Mouse (Mus musculus) stomach, embryonic 16.5 days (tissue): ENCODE results near the gene Rnf224. TPM values are rescaled to one million over a fixed set of nuclear protein-coding genes. Genes with fewer than 3 reads are reported as not detected.

Experiments used
- ATAC-seq: fragments of 200-750 bp; cut with Nextera tagmentation; 2 replicates; pipeline ENCODE4 v1.8.0; 2017; ENCODE audit warnings: moderate number of reproducible peaks, moderate TSS enrichment; ENCODE audit not compliant: insufficient read depth, low FRiP score
- H3K27ac ChIP-seq: fragments of 300-500 bp; sonication (generic); 2 replicates; pipeline ENCODE4 v1.5.1; 2014; ENCODE audit warnings: low read length
- H3K27me3 ChIP-seq: fragments of 300-500 bp; sonication (generic); 2 replicates; pipeline ENCODE4 v1.6.1; 2014; ENCODE audit warnings: low read length, control low read depth, mixed read lengths; ENCODE audit not compliant: control insufficient read depth, insufficient read depth
- H3K36me3 ChIP-seq: fragments of 300-500 bp; sonication (generic); 2 replicates; pipeline ENCODE4 v1.6.1; 2014; ENCODE audit warnings: low read length; ENCODE audit not compliant: control insufficient read depth, insufficient read depth
- H3K4me1 ChIP-seq: fragments of 300-500 bp; sonication (generic); 2 replicates; pipeline ENCODE4 v1.6.1; 2014; ENCODE audit warnings: low read length, control low read depth, mixed read lengths; ENCODE audit not compliant: control insufficient read depth, insufficient read depth
- H3K4me2 ChIP-seq: fragments of 300-500 bp; sonication (generic); 2 replicates; pipeline ENCODE4 v1.6.1; 2014; ENCODE audit warnings: low read depth, low read length, mixed read lengths
- H3K4me3 ChIP-seq: fragments of 300-500 bp; sonication (generic); replicated peaks from 2 replicates; pipeline ENCODE4 v1.5.1; 2014; ENCODE audit warnings: mild to moderate bottlenecking, low read length
- H3K9ac ChIP-seq: fragments of 300-500 bp; sonication (generic); 2 replicates; pipeline ENCODE4 v1.6.1; 2014; ENCODE audit warnings: low read length
- H3K9me3 ChIP-seq: fragments of 300-500 bp; sonication (generic); replicated peaks from 2 replicates; pipeline ENCODE4 v1.6.1; 2016; ENCODE audit warnings: low read length, control low read depth; ENCODE audit not compliant: control insufficient read depth
- WGBS: fragments of 180-500 bp; shearing (Covaris S2); extraction: QIAGEN DNeasy Blood & Tissue Kit; methylation state at CpG from one replicate; pipeline ENCODE4 v1.1.7; 2014; 5-methylcytosine and 5-hydroxymethylcytosine counted together
- polyA plus RNA-seq: library from polyadenylated mRNA; unstranded; fragments of >200 nt; fragmentation: Nextera tagmentation; extraction: Ambion mirVana; gene quantifications from 2 replicates; pipeline ENCODE4 v1.2.1, GENCODE M21; 2015

The Rnf224 gene
- polyA plus RNA-seq, 1 experiment from 2014 or later = 0.23 TPM

- Histone ChIP-seq H3K4me1 (peaks cover 15% of the 10 kb centered on the region), H3K27me3 (no peaks in the 10 kb centered on the region), H3K4me3 (no peak overlapping the region), H3K4me2 (no peak overlapping the region), H3K36me3 (no peaks in the 10 kb centered on the region), H3K9ac (no peak overlapping the region), H3K27ac (no peak overlapping the region), H3K9me3 (no peaks in the 10 kb centered on the region)
- no peak for ATAC-seq
- WGBS = 60% methylated on average over 23 of the region's 23 CpGs
These were observed 23.2 kb downstream of the Rnf224 start for GRCm38 (mm10) chr2:25213266-25213865.

DNA sequence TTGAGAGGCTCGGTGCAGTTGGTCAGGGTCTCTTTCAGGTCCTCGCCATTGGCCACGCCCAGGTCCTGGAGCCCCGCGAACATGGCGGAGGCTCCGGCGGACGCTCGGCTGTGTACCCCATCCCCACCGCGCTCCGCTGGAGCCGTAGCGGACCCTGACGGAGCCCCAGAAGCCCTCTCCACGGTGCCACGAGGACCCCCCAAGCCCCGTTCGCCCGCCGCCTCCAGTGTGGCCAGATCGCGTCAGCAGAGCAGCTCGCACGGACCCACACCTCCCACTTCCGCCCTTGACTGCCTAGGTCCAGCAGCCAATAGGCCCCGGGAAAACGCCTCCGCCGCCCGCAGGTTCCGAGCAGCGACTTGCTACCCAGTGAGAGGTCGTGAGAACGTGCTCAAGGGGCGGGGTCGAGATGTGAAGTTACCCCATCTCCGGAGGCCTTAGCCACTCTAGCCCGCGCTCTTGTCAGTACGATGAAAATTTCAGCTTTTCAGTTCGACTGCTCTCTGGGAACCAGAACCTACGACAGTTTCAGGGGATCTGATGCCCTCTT is 25.4 kb downstream of the Rnf224 start, which contains the start of gene Nelfb:
Gene Nelfb (minus strand): TSS at position 369 of the 550 bp plus-strand sequence.
- Histone ChIP-seq H3K4me1 (peaks cover 17% of the 10 kb centered on the region), H3K36me3 (0 out of 2 replicates have a peak, but pooled peaks cover 4% of the 10 kb centered on the region), H3K9ac (peak within 1 kb of the TSS; percentile 97), H3K27ac (peak within 1 kb of the TSS; percentile 81), H3K4me2 (peak within 1 kb of the TSS; percentile 89), H3K27me3 (no peaks in the 10 kb centered on the region), H3K9me3 (no peaks in the 10 kb centered on the region), H3K4me3 (peak within 1 kb of the TSS; percentile 92)
- WGBS = under 1% methylated on average over 44 of the region's 44 CpGs
- peak; percentile 91 for ATAC-seq

DNA sequence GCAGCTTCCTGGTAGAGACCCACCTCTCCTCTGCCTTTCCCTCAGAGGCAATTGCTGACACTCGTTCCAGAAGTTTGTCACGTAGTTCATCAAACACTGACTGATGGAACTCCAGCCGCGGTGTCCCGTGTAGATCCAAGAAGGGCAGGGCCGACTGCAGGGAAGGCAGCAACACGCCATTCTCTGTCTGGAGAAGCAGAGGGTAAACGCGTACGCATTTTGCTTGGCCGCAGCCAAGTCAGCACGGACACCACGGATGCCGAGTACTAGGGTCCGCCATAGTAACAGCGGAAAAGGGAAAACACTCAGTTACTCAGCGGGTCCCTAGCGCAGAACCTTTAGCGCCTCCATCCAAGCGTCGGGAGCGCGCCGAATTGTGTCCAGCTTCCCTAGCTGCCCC is 25.9 kb downstream of the Rnf224 start:
- H3K4me3 ChIP-seq = peak overlapping the region; percentile 92
- H3K36me3 ChIP-seq = 0 out of 2 replicates have a peak, but pooled peaks cover 4% of the 10 kb centered on the region
- H3K9me3 ChIP-seq = no peaks in the 10 kb centered on the region
- ATAC-seq = peak; percentile 18; the same call in 1 of the 2 replicates
- H3K27me3 ChIP-seq = no peaks in the 10 kb centered on the region
- H3K4me2 ChIP-seq = peak overlapping the region; percentile 89
- peak overlapping the region; percentile 97 for H3K9ac ChIP-seq
- H3K27ac ChIP-seq = peak overlapping the region; percentile 81
- WGBS = under 1% methylated on average over 24 of the region's 24 CpGs
- peaks cover 17% of the 10 kb centered on the region for H3K4me1 ChIP-seq

DNA sequence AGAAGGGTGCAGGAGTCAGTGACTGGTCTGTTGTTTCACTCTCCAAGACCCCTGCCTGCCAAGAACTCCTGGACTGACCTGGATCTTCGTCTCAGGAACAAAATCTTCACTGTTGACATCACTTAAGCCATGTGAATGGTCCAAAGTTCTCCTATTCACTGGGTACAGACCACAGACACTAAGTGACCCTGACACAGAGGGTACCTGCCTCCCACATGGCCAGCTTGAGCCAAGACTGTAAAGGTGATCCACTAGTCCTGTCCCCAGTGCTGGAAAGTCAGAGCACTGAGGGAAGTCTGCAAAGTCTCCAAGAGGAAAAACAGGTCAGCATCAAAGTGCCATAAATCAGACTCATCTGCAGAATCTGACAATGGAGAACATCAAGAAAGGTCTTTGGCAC is 29.0 kb downstream of the Rnf224 start:
- H3K27me3 ChIP-seq = no peaks in the 10 kb centered on the region
- H3K4me1 ChIP-seq = peaks cover 17% of the 10 kb centered on the region
- H3K9me3 ChIP-seq = no peaks in the 10 kb centered on the region
- ATAC-seq = no peak
- H3K27ac ChIP-seq = no peak overlapping the region
- peaks cover 9% of the 10 kb centered on the region; the same call in 1 of the 2 replicates for H3K36me3 ChIP-seq
- WGBS = 78% methylated on average over 1 of the region's 1 CpGs
- H3K9ac ChIP-seq = no peak overlapping the region
- H3K4me3 ChIP-seq = no peak overlapping the region
- no peak overlapping the region for H3K4me2 ChIP-seq

DNA sequence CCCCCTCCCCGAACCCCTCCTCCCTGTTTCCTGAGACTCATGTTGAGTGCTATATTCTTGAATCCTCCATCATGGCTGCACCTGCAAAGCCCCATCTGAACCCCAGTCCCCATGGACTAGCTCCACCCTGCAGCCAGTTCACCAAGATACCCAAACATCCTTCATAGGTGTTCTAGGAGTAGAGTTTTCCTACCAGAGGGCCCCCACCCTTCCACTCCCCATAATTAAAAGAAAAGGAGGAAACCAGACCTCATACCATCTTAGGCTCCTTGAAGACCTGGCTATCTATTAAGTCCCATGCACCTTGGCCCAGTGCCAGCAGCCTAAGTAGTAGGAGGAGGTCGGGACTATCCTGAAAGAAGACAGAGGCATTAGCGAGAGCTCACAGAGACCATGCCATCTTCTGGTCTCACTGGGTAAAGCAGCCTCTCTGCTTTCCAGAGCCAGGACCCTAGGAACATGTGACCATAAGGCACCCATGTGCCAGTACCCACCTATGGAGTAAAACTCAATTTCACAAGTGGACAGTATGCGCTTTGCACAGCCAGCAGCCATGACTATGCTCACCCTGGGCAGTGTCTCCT is 32.9 kb downstream of the Rnf224 start:
- H3K4me1 ChIP-seq = 0 out of 2 replicates have a peak, but pooled peaks cover 6% of the 10 kb centered on the region
- WGBS = 63% methylated on average over 4 of the region's 4 CpGs
- no peaks in the 10 kb centered on the region for H3K9me3 ChIP-seq
- no peak overlapping the region for H3K9ac ChIP-seq
- H3K4me2 ChIP-seq = no peak overlapping the region
- no peak; the same call in 1 of the 2 replicates for ATAC-seq
- H3K36me3 ChIP-seq = peaks cover 19% of the 10 kb centered on the region
- H3K27me3 ChIP-seq = no peaks in the 10 kb centered on the region
- no peak overlapping the region for H3K4me3 ChIP-seq
- H3K27ac ChIP-seq = no peak overlapping the region

DNA sequence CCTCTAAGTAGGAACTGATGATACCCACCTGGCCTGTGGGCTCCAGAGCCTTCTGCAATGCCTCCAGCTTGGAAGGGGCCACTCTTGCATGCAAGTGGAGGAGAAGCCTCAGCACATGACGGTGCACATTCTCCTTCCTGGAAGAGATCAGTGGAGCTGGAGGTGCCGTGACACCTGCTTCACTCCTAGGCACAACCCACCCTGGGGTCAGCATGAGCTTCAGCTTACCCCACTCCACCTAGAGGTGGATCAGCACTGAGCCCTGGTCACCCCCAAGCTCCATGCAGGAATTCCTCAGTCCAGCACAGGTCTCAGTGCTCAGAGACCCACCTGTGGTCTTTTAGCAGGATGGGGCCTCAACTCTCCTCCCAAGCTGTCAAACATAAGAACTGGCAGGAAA is 36.0 kb downstream of the Rnf224 start:
- peaks cover 18% of the 10 kb centered on the region for H3K36me3 ChIP-seq
- H3K4me2 ChIP-seq = no peak overlapping the region
- ATAC-seq = no peak
- no peak overlapping the region for H3K9ac ChIP-seq
- no peaks in the 10 kb centered on the region for H3K9me3 ChIP-seq
- WGBS = 90% methylated on average over 2 of the region's 2 CpGs
- peaks cover 10% of the 10 kb centered on the region; the same call in 1 of the 2 replicates for H3K4me1 ChIP-seq
- no peak overlapping the region for H3K4me3 ChIP-seq
- H3K27me3 ChIP-seq = no peaks in the 10 kb centered on the region
- no peak overlapping the region for H3K27ac ChIP-seq

- Histone ChIP-seq H3K9me3 (no peaks in the 10 kb centered on the region), H3K4me2 (no peak overlapping the region), H3K4me3 (no peak overlapping the region), H3K36me3 (peaks cover 16% of the 10 kb centered on the region), H3K9ac (no peak overlapping the region), H3K27ac (peak overlapping the region; percentile 97), H3K27me3 (no peaks in the 10 kb centered on the region; the same call in 1 of the 2 replicates), H3K4me1 (peaks cover 35% of the 10 kb centered on the region)
- no peak for ATAC-seq
These were observed 38.6 kb downstream of the Rnf224 start for GRCm38 (mm10) chr2:25197946-25198345.

GRCm38 (mm10) chr2:25197191-25197590 is 39.4 kb downstream of the Rnf224 start:
- Histone ChIP-seq H3K9ac (peak overlapping the region; percentile 75), H3K27ac (peak overlapping the region; percentile 97), H3K36me3 (peaks cover 13% of the 10 kb centered on the region; the same call in 1 of the 2 replicates), H3K27me3 (no peaks in the 10 kb centered on the region; the same call in 1 of the 2 replicates), H3K4me2 (peak overlapping the region; percentile 68), H3K4me3 (peak overlapping the region; percentile 49), H3K9me3 (no peaks in the 10 kb centered on the region), H3K4me1 (peaks cover 35% of the 10 kb centered on the region)
- ATAC-seq = no peak
- WGBS = 25% methylated on average over 2 of the region's 2 CpGs
